Mouse (Mus musculus) urinary bladder, postnatal 0 days (tissue): Measurements from ENCODE around the gene Gm6882. TPM values are rescaled to one million over a fixed set of nuclear protein-coding genes. Genes with fewer than 3 reads are reported as not detected.

ENCODE experiments used
- polyA plus RNA-seq: library from polyadenylated mRNA; unstranded; fragments of >200 nt; fragmentation: Nextera tagmentation; extraction: Ambion mirVana; gene quantifications from 2 replicates; pipeline ENCODE4 v1.2.1, GENCODE M21; 2015

Gene Gm6882
- not detected in 2 replicates for polyA plus RNA-seq

DNA sequence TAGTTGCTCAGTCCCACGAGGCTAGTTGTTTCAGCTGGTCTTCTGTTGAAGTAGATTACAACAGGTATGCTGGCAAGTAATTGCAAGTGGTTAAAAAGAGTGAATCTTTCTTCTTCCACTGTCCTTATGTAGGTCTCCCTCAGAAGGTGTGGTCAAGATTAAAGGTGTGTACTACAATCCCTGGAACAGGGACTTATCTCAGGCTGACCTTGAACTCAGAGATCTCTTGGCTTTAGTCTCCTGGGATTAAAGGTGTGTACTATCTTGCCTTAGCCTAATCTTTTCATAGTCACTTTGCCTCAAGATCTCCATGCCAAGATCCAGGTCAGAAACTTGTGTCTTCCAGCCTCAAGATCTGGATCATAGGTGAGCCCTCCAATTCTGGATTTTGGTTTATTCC is at the start of gene Gm6882:
Gene Gm6882, minus strand, starts transcription at position 101 of the 400 bp plus-strand sequence.

Other genes with a start within 250 kb of the Gm6882 start
- not detected in 2 replicates for gene Gm5157, start 242.3 kb downstream of the Gm6882 start, polyA plus RNA-seq
- not detected in 2 replicates for gene Vmn1r124, start 172.1 kb downstream of the Gm6882 start, polyA plus RNA-seq
- not detected in 2 replicates for gene Vmn1r125, start 160.6 kb downstream of the Gm6882 start, polyA plus RNA-seq
- not detected in 2 replicates for gene Vmn1r126, start 131.3 kb downstream of the Gm6882 start, polyA plus RNA-seq
- not detected in 2 replicates for gene Vmn1r127, start 112.9 kb downstream of the Gm6882 start, polyA plus RNA-seq
- not detected in 2 replicates for gene Vmn1r128, start 83.4 kb downstream of the Gm6882 start, polyA plus RNA-seq
- gene Vmn1r129, start 71.5 kb downstream of the Gm6882 start, polyA plus RNA-seq: not detected in 2 replicates
- not detected in 2 replicates for gene Vmn1r130, start 79.0 kb upstream of the Gm6882 start, polyA plus RNA-seq
- not detected in 2 replicates for gene Vmn1r131, start 113.3 kb upstream of the Gm6882 start, polyA plus RNA-seq
- not detected in 2 replicates for gene Vmn1r132, start 181.3 kb upstream of the Gm6882 start, polyA plus RNA-seq